Mouse (Mus musculus): ENCODE data around the gene Phactr2. TPM values are rescaled to one million over a fixed set of nuclear protein-coding genes. Genes with fewer than 3 reads are reported as not detected.
A peak's percentile ranks its signal among the peaks of the same experiment; 100 is the strongest.

Phactr2 gene
- total RNA-seq, 4 experiments from 2014 or later: 24.3 to 27.5 (median 25.4) TPM

DNA sequence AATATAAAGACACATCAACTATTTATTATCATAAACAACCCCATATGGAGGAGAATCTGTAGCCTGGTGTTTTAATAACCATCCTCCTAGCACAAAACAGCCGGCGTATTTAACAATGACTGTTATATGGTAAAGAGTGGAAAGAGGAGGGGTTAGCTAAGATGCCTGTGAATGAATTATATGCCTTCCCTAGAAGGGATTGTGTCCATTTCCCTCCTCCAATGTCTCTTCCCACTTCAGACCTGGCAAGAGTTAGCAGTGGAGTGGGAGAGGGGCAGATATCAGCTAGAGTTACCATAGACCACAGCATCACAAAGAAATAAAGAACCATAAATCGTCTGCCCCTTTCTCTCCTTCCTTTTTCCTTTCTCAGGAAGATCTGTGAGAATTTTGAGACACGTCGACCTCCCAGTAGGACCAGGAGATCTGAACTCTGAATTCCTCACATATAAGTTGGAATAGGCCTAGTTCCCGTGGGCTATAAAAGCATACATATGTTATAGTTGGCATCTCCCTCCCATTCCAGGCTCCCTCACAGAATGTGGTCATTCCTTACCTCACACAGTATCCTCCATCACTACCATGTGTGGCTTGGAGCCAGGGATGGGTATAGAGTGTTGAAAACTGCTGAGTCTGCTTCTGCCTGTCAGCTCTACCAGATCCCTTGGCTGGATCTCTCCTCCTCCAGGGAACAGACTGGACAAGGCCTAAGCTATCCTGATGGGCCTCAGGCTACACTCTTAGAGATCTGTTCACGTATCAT, 25.7 kb downstream of the Phactr2 start:
- DNase-seq (ENCODE audit: low spot score in 2 of 2): no peak

DNA sequence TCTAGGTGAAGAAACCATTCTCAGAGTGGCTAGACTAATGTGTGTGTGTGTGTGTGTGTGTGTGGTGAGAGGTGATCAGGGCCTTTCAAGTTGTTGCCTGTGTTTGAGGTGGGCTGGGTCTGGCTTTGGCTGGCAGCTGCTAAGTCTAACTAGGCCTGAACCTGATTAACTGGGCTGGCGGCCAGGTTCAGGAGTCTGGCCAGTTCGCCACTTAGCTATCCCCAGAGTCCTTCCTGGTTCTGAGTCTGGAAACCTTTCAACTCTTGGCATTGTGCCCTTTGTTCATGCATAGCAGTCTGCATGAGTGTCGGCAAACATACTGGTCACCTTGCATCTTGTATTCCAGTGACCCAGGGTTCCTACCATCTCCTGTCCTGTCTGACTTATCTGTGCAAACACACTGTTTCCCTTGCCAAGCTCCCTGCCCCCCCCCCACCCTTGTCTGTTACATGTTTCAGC, 27.4 kb downstream of the Phactr2 start:
- no peak for DNase-seq (ENCODE audit: low spot score in 2 of 2)

DNA sequence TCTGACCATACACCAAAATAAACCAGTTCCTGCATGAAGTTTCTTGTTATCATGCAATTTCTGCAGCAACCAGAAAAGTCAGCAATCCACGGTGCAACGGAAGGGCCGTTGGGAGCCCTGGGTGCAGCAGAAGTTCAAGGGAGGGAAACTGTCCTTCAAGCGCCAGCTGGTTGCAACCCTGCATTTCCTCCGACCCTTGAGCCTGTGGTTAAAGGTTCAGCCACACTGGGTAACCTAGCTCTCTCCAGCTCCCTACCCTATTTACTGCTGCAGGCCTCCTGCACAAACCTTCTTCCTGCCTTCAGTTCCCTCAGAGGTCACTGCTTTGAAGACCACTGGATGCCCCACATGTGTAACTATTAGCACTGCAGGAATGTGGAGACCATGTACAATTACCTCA, 30.0 kb downstream of the Phactr2 start:
- no peak for DNase-seq (ENCODE audit: low spot score in 2 of 2)

DNA sequence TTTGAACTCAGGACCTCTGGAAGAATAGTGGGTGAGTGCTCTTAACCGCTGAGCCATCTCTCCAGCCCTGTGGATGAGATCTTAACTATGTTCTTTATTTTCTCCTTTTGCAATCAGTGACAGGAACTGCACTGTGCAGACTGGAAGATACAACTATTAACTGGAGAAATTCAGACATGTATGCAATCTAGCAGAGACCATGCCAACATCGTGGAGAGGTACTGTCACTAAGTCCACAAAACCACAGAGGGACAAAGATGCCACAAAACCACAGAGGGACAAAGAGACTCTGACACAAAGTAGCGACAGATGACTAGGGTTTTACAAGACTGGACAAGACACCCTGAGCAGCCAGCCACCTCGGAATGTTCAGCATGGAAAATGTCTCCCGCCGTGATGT, 30.6 kb downstream of the Phactr2 start:
- no peak for DNase-seq (ENCODE audit: low spot score in 2 of 2)

DNA sequence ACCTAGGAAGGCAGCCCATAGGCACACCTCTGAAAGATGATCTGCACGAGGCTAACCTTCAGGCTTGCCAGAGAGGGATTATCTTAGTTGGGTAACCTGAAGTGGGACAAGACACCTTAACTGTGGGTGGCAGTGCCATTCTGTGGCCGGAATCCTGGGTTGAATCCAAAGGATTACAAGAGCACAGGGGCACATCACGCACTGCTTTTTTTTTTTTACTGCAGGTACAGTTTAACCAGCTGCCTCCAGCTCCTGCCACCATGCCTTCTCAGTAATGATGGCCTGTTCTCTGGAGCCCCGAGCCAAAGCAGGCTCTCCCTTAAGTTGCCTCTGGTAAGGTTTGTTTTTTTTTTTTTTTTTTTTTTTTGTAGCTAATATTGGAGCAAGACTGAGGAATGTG, 33.9 kb downstream of the Phactr2 start:
- DNase-seq (ENCODE audit: low spot score in 2 of 2): no peak

DNA sequence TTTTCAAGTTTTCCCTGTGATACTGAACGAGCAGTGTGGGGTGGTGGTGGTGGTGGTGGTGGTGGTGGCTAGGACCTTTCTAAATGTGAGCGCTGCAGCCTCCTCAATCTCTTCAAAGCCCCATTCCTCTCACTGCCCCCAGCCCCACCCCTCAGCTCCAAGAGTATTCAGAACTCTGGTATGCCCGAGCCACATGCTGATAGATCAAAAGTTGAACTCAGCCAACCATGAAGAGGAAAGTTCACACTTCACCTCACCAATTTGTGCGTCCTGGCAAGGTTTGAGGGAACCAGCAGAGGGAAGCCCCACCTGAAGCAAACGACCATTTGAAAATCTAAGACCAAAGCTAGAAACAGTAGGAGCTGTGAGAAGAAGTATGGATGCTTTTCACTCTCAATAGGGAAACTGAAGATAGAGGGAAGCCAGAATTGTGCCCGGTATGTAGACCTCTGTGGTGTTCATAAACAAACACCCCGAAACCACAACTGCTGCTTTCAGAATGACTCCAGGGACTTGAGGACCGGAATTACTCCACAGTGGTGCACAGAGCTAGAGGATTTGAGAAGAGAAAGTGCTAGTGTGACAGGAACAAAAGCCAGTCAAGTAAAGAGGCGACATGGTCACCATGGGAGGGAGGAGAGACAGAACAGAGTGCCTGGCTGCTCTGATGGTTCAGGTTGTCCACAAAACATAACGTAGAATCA, 35.9 kb downstream of the Phactr2 start:
- no peak for DNase-seq (ENCODE audit: low spot score in 2 of 2)

DNA sequence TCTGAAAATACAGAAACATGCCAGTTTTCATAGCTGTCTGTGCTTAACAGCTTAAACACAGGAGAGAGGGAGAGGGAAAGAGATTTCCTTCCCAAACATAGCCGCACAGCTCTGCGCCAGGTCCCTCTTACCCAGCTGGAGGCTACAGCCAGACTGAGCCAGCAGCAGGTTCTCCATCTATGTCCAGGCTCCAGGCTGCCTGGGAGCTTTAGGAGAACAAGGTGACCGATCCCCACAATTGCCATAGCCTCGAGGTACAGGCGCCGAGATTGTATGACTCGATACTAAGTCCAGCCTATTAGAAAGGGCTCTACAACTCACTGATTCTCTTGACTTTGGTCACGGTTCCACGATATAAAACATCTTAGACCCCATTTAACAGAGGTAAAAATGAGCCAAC, 37.2 kb downstream of the Phactr2 start:
- no peak for DNase-seq (ENCODE audit: low spot score in 2 of 2)

DNA sequence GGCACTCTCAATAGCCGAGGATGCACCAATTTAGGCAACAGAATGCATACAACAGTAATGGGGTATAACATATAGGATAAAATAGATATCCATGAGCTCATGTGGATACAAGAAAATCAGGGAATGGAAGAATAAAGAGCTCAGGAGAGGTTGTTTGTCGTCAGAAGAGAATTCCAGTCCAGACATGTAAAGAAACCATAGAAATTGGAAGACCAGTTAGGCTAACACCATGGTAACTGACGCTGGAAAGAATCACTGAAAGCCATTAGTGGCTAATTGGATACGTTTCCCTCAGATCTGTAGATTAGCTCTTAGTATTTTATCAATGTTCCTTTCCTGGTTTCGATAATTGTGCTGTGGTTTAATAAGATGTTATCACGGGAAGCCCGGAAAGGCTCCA, 41.2 kb downstream of the Phactr2 start:
- DNase-seq (ENCODE audit: low spot score in 2 of 2): no peak

DNA sequence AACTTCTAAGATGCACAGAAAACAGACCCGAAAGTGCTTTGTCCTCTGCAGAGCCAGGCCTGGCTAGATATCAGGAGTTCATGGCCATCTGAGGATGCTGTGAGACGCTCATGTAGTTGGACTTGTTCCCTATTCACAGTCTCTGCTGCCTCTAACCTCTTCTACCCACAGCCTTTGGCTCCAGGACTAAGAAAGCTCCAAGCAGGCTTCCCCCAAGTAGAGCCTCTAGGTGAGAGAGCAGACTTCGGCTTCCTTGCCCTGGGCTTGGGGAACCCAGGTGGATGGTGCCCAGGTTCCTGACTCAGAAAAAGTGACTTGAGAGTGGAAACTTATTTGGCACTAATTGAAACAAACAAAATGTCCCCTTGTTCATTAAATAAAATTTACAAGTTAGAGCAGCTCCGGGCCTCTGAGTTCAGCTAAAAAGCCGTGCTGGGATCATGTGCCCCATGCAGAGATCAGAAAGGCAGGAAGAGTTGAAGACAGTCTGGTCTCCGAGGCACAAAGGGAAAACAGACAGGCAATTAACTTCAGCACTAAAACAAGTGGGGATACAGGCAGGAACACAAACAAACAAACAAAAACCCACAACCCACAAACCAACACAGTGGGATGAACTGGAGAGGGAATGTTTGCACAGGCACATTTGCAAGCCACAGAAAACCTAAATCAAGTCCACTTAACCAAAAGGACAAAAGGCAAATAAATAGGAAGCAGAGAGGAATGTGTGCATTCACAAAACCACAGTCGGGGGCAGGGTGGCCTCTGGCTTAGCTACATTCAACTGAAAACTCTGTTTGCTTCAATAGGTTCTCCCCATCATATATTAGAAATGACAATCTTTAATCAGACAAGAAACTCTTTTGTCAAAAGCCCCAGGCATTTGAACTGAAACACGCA, 42.3 kb downstream of the Phactr2 start:
- no peak for DNase-seq (ENCODE audit: low spot score in 2 of 2)

DNA sequence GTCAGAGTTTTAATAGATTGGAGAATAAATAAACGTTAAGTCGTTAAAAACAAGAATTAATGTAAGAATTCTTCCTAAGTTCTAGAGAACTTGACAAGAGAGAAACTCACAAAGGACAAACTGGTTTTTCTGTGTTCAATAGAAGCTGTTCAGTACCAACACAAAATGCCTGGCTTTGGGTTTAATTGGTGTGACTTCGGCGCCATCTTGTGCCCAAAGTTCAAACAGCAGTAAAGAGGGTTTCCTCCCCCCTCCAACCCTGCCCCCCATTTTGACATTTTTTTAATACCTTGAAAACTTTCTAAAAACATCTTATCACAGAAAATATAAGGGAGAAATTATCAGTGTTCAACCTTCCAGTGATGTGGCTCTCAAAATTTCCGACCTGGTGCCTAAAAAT, 44.4 kb downstream of the Phactr2 start:
- DNase-seq (ENCODE audit: low spot score in 2 of 2): peak in 1 of 2 experiments; percentile 71

DNA sequence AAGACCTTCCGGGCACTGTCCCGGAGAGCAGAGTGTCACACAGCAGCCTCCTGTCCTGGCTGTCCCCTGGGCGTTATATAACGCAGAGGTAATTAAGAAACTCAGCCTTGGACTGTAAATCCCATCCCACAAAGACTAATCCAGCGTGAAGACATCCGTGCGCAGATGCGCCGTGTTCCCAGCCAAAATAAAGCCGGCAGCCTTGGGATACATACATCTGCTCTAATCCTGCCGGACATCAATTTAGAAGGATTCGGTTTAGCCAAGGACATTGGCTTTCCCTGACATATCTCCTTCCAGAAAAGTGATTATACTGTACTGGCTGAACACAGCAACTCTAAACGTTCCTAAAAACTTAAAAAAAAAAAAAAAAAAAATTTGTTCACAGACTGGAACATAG, 45.0 kb downstream of the Phactr2 start:
- DNase-seq (ENCODE audit: low spot score in 2 of 2): no peak

DNA sequence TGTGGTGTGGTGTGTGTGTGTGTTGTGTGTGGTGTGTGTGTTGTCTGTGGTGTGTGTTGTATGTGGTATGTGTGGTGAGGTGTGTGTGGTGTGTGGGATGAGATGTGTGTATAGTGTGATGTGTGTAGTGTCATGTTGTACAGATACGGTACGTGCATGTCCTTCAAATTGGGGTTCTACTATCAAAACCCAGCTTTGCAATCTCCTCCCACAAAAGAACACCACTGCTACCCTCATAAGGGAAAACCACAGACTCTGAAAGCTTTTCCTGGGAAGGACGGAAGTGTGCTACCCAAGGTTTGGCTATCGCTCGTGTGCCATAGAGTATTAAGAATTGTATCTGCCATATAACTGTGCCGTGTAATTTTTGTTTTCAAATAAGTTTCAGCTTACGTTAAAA, 45.7 kb downstream of the Phactr2 start:
- DNase-seq (ENCODE audit: low spot score in 2 of 2): no peak

DNA sequence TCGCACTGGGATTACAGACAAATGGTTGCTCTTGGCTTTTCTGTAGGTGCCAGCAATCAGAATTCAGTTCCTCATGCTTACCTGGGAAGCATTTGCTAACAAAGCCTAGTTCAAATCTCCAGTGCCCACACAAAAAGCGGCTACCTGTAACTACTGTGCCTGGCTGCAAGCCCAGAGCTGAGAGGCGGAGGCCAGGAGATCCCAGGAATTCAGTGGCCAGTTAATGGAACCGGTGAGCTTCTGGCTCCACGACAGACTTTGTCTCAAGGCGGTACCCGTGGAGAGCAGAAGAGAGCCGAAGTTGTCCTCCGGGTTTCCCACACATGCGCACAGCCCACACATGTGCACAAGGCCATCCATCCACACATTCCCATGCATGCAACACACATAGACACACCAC, 46.6 kb downstream of the Phactr2 start:
- no peak for DNase-seq (ENCODE audit: low spot score in 2 of 2)

DNA sequence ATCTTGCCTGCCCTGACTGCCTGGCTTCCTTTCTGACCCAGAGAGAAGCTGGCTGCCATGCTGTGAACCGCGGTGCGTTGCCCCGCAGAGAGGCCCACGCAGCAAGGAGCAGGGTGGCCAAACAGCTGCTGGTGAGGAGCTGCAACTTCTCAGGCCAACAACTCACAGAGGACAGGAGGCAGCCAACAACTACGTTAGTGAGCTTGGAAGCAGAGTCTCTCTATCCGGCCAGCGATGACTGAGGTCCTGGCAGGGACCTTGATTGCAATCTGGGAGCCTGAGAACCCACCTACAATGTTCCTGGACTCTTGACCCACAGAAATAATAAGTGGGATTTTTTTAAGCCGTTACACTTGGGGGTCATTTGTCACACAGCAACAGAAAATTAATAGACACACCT, 49.0 kb downstream of the Phactr2 start:
- DNase-seq (ENCODE audit: low spot score in 2 of 2): no peak

DNA sequence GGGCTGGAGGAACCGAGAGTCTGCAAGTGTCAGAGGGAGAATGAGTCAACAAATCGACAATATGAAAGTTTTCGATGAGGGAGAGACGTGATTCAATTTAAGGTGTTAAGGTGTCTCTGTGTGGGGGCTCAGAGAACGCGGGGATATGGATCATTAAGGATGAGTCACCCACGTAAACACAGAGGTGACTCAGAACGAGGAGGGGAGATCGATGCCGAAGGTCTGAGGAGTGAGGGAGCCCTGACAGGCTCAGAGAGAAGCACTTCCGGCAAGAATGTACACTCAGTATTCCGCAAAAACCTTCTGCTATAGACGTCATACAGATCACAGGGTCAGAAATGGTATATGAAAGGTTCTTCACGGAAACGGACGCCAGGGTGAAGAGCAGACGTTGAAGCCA, 49.7 kb downstream of the Phactr2 start:
- DNase-seq (ENCODE audit: low spot score in 2 of 2): no peak

DNA sequence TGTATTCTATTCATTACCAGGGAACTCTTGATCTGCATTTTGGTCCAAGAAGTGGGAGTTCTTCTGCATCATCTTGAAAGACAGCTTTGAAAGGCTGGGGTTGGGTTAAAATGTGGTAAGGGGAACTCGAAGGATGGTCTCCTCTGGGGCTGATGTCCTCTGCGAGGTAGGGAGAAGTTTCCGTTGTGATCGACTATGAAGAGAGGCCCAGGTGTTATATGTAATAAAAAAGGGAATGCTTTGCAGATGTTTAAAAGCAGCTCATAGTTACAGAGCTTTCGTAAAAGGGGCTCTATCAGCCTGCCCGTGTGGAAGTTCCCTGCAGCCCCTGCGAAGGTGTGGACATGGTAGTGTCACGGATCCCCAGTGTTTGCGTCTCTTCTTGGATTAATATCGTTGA, 50.2 kb downstream of the Phactr2 start:
- no peak for DNase-seq (ENCODE audit: low spot score in 2 of 2)

DNA sequence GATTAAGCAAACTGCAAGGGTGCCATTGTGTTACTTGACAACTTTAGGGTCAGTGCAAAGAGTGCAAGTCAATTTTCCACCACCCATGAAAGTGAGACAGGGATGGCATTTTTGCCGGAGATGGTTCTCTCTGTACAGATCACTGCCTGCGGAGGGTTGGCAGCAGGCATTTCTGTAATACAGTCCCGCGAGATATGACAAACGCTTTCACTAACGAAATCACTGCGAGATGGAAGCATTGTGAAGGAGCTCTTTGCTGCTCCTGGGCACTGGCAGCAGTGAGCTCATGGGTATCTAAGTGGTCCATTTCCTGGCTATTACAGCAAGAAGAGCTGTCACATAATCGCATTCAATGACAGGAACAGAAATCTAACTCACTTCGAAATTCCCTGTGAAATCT, 52.1 kb downstream of the Phactr2 start:
- no peak for DNase-seq (ENCODE audit: low spot score in 2 of 2)

DNA sequence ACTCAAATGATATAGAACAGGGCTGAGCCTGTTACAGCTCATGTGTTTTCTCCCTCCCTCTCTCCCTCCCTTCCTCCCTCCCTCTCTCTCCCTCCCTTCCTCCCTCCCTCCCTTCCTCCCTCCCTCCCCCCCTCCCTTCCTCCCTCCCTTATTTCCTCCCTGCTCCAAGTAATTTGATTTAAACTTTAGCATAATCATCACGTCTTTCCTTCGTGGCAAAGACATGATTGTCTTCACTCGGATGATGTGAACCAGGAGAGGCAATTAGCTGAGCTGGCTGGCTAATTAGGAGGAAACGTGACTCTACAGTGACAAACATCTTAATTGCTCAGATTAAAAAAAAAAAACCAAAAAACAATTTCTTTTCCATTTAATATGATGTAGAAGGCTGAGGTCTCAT, 55.0 kb downstream of the Phactr2 start:
- no peak for DNase-seq (ENCODE audit: low spot score in 2 of 2)

DNA sequence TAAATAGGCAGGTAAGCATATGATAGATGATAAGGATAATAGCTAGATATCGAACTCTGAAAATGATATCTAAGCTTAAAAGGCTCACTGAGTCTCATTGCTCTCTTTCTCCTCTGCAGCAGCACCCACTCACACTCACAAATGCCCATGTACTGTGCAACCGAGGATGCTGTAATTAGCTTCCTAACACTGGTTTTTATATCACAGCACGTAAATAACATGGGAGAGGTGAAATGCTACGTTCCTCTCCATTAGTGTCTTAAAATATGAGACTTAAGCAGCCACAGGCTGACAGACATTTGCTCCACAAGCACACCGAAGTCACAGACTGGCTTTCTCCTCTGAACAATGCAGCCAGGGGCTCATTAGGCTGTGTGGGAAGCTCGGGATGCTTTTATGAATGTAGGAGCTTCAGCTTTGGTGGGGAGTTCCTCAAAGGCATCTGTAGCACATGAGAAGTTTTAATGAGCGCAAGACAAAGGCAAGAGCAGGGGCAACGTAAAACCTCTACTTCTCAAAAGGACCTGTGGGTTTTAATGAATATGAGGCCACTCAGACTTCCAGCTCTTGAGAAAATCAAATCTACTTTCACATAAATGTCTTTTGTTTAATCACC, 58.6 kb downstream of the Phactr2 start:
- no peak for DNase-seq (ENCODE audit: low spot score in 2 of 2)

DNA sequence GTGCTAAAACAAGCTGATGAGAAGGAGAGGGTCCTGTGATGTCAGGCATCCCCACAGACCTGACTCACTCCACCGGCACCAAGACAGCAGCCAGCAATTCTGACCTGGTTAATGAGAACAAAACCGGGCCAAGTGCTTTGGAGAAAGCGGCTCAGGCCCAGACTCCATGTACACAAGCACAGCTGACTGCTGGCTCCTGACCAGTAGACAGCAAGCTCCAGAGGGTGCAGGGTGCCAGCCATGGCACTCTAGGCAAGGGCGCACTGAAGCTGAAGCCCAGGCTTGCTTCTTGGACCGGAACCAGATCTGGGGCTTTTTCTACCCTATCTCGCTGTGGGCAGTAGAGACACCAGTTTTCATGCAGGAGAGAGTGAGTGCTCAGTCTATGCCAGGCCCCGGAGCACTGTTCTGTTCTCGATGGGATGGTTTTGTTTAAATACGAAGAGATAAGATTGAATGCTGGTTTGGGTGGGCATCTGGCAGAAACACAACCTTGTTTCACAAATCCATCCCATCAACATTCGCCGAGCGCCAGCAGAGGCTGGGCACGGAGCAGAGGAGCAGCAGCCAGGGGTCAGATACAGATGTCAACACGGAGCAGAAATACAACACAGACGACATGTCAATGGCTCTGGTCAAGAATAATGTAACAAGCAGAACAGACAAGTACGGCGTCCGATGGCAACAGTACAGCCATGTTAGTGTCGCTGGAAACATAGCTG, 61.8 kb downstream of the Phactr2 start:
- DNase-seq (ENCODE audit: low spot score in 2 of 2): no peak

DNA sequence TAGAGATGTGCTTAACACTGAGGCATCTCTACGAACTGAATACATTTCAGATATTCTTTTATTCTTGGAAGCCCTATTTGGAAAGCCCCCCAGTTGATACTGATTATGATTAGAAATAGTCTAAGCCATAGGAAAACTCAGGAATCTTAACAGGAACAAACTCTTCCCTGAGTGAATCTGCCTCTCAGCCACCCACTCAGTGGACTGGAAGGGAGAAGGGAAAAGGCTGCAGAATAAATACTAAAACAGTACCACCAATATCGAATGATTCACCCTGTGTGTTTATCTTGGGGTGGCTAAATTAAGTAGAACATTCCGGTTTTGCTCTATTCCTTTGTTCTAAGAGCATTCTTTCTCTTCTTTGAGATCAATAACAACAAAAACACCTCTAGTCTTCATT, 63.2 kb downstream of the Phactr2 start:
- no peak for DNase-seq (ENCODE audit: low spot score in 2 of 2)
